Mouse (Mus musculus): ENCODE data around the gene BC067074.

Gene BC067074

DNA sequence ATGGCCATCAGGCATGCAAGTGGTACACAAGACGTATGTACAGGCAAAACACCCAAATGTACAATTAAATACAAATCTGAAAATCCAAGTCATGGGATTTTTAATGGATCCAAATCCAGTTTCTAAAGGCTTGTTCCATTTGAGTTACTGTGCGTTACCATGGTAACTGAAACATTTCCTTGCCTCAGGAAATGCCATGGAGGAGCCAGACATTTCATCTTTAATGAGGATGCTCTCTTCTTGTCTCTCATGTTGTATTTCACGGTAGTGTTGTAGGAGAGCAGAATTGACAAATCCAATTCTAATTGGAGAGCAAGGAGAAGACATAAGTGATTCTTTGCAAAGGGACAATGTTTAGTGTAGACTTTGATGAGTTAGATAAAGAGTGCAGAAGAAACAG, 31.3 kb downstream of the BC067074 start:
- no peak for DNase-seq

DNA sequence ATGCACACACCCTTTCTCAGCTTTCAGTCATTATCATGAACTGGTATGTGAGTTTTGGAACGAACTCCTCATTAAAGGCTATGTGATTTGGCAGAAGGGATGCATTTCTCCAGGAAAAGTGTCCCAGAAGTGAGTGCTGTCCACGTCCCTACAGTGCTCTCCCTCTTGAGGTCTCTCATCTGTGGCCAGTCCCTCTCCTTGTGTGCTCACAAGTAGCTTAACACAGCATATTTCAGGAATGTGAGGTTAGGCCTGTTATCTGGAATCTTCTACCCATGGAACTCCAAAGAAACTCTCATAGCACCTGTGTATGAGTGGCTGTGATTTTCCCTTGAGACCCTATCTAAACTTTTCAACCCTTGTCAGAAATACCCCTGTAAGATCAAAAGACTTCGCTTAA, 32.7 kb downstream of the BC067074 start:
- no peak for DNase-seq

- DNase-seq = no peak
These were observed 39.3 kb downstream of the BC067074 start for GRCm38 (mm10) chr13:113332256-113332655.

DNA sequence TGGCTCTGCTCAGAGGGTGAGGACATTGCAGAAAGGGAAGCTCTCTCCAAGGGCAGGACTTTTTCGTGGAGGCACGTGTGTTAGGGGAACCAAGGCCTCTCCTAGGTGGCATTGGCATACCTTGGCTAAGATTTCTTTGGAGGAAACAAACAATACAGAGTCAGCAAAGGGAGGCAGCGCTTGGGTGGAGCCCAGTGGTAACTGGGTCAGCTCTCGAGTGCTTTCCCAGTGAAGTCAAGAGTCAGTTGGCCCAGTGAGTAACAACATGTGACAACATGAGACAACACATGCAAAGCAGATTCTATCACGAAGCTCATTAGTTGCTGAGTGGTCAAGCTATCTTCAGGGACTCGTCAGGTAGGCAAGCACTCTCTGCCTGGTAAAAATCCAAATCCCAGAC, 40.4 kb downstream of the BC067074 start:
- DNase-seq = no peak

GRCm38 (mm10) chr13:113333931-113334330, 41.0 kb downstream of the BC067074 start:
- no peak for DNase-seq

GRCm38 (mm10) chr13:113334773-113335172, 41.8 kb downstream of the BC067074 start:
- no peak for DNase-seq

DNA sequence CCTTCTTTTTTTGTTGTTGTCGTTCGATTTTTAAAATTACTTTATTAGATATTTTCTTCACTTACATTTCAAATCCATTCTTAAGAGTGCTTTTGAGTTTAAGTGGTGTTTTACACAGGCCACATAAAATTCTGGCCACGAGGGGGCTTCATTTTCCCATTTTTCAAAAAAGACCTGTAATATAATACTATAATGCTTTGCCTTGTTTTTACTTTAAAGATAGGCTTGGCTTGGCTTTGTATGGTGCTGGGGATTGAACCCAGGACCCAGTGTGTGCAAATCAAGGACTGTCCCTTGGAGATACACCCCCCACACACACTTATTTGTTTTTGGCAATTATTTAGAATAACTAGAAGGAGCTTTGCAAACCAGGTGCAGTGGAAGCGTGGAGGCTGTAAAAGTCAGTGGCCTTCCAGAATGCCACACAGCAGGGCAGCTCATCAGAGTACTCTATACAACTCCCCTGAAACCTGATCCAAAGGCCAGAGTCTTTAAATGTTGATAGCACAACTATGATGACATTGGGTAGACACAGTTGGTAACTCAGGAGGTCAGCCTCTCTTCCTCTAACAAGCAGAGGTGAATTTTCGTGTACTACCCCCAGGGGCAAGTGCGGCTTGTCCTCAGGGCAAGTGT, 44.4 kb downstream of the BC067074 start:
- peak; percentile 59 for DNase-seq

GRCm38 (mm10) chr13:113340644-113341043, 47.7 kb downstream of the BC067074 start:
- DNase-seq = no peak

DNA sequence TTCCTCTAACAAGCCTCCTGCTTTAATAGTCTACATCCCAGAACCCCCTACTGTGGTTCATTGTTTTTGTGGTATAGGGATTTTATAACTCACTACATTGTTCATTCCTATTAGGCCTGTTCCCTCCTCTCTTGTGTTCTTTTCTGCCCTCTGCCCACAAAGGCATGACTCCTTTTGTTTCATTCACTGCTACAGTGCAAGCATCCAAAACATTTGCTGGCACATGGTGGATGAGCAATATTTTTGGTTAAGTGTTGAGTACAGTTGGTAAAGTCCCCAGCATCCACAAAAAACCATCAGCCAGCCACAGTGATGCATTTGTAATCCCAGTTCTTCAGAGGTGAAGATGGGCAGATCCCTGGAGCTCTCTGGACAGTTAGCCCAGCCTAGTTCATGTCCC, 48.2 kb downstream of the BC067074 start:
- no peak for DNase-seq

- no peak for DNase-seq
These were observed 49.5 kb downstream of the BC067074 start for GRCm38 (mm10) chr13:113342355-113342919.

GRCm38 (mm10) chr13:113350743-113351430, 57.9 kb downstream of the BC067074 start:
- no peak for DNase-seq

DNA sequence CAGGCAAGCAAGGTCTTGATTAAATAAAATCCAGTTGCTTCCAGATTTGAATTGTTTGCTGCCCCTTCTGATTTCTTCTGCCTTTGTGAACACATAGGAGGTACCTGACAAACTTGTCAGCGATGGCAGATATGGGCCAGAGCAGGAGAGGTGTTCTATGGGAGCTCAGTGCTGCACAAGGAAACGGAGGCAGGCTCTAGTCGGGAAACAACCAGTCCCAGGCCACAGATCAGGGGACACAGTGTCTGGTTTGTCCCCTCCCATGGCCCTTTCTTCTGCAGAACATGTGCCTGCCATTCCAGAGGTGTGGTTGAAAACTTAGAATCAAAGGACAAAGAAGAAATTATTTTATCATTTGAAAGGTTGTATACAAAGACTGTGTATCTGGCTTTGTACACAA, 60.6 kb downstream of the BC067074 start:
- no peak for DNase-seq

DNA sequence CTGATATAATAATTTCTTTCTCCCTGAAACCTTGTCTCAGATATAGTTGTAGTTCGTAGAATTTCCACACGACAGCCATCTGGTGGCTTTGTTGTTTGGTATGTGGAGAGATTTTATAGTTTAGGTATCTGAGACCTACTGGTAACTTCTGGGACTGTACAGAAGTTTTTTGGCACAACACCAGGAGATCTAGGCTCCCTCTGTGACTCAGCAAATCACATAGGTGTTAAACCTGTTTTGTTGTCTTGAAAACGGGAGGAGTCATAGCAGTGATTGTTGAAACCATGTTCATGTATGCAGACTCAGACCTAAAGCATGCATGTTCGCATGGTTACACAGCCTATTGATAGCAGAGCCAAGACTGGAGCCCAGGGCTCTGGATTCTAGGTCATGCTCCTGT, 61.0 kb downstream of the BC067074 start:
- no peak for DNase-seq

- no peak for DNase-seq
These were observed 62.1 kb downstream of the BC067074 start for GRCm38 (mm10) chr13:113355022-113355421.

DNA sequence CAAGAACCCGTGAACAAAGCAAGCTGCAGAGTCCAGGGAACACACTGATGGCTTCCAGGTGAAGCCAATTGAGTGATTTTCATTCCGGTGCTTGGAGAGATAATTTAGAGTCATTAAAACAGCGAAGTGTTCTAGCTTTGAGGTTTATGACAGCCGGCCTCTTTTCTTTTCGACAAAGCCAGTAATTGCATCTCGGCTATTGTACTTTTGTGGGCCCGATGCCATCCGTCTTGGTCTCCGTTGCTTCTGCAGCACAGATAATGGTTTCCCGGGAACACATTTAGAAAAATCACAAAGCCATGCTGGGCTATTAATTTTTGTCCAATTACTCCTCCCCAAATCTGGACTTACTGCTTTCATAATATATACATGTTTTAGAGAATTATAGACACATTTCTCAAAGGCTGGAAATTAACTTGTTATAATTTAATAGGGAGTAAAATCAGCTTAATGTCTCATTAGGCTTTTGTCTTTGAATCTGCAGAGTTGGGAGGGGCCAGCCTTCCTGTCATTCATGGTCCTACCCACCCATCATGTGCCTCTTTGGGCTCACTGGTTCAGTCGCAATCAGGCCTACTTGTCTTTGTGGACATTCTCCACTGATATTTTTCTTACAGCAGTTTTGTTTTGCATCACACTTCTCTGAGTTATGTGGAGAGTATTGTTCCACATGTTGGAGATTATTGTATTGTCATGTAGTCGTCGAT, 64.6 kb downstream of the BC067074 start:
- DNase-seq = no peak

GRCm38 (mm10) chr13:113359676-113360075, 66.7 kb downstream of the BC067074 start:
- no peak for DNase-seq

- DNase-seq = no peak
These were observed 73.0 kb downstream of the BC067074 start for GRCm38 (mm10) chr13:113365976-113366375.

DNA sequence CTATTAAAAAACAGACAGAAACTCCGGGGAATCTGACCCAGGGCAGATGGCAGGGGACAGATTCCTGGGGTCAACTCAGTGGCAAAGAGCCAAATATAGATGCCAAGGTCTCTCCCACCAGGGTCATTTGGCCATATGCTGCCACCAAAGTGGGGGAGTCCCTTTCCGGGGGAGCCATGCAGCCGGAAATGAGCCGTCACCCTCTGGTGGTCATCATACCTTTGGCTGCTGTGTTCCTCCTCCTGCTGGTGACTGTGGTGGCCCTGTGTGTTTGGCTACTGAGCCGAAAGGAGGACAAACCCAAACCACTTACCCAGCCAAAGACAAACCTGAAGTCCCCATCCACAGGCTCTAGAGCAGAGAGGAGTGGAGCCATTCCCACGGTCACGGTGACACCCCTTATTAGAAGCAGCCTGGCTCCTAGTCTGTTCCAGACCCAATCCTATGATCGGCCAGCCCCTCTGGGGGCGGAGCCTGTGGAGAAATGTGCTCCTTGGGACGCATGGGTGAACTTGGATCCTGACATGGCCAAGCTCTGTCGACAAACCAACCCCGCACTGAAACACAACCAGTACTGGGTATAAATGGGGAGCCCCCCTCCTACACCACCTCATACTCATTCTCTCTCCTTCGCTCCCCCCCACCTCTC, 76.1 kb downstream of the BC067074 start:
- DNase-seq = no peak

GRCm38 (mm10) chr13:113369622-113370021, 76.7 kb downstream of the BC067074 start:
- no peak for DNase-seq

DNA sequence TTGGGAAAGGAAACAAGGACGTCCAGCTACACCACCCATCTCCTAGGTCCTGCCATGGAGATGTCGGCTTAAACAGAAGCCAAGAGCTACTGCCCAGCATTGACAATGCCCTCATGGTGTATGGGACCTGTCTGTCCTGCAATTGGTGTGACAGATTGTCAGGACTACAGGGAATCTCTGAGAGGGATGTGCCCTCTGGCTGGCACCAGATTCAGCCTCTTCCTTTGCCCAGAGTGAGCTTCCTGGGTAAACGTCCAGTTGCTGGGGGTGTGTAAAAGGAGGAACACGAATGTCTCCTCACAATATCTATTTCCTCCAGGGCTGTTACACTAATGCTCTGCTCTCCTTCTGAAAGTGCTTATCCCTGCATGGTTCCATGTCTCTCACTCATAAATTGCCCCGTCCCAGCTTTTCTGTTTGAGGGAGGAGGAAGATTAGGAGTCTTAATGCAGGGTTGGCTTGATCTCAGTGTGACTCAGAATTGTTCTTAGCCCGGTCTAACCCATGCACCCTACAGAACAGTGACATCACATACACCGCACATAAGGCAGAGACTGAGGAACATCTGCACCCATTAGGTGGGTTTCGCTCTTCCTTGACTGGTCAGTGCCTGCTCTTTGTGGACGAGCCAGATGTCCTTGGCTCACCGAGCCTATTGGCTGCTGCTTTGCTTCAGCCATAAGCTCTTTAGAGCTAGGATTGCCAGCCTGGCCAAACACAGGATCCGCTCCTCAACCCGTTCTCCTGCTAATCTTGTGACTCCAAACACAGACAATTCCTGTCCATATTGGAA, 80.5 kb downstream of the BC067074 start:
- no peak for DNase-seq

DNA sequence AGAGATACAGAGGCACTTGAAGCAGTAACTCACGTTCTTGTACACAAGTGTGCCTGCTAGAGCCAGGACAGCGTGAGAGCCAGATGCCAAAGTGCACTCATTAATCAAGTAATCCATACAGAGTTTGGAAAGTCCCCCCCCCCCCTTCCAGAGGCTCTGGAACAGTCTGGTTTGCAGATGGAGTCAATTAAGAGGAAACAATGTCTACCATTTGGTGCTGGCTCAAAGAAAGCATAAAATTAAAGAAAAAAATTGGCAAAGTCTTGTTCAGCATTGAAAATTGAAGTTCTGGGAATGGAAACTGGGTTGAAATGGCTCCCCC, 81.1 kb downstream of the BC067074 start:
- no peak for DNase-seq

DNA sequence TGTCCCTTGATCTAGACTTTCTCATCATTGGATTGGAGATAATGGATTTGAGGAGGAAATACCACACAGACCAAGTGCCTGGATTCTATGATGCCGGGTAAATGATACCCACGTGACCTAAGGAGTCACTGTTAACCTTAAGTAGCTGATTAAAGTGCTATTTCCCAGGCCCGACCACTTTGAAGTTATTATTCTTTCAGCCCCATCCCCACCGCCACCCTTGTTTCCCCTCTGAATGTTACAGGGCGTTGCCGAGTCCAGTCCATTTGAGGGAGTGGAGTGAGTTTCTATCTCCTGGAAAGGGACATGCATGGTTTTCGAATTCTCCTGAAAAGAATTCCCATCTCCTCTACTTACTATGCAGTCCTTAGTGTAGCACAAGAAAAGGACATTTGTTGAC, 84.7 kb downstream of the BC067074 start:
- DNase-seq = no peak

- DNase-seq = peak; percentile 18
These were observed 86.0 kb downstream of the BC067074 start for GRCm38 (mm10) chr13:113378980-113379410.

Measured in cerebellum, adult 8-10 months (tissue).